Mouse (Mus musculus): ENCODE measurements at regions not wholly inside any gene's neighbourhood (a gene's known extent, or its start where the extent isn't known, plus 50 kb on each side); places are given as distances from the start of the nearest gene placed in this dataset.

DNA sequence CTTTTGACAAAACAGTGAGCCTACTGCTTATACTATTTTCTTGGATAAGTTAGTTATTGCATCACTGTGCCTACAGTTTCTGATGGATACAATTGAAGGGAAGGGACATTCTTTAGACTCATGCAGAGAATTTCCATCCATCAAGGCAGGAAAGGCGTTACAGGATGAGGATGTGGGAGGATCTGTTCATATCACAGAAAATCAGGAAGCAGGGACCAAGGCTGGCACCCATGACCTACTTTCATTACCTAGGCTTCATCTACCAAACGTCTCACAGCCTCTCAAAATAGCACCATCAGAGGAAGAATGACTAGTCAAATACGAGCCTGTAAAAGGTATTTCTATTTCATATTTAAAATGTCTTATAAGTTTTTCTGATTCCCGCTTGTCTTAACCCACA lies 56.4 kb downstream of the Fam181b start:
- no peak for DNase-seq (ENCODE audit: low read depth, low spot score)

DNA sequence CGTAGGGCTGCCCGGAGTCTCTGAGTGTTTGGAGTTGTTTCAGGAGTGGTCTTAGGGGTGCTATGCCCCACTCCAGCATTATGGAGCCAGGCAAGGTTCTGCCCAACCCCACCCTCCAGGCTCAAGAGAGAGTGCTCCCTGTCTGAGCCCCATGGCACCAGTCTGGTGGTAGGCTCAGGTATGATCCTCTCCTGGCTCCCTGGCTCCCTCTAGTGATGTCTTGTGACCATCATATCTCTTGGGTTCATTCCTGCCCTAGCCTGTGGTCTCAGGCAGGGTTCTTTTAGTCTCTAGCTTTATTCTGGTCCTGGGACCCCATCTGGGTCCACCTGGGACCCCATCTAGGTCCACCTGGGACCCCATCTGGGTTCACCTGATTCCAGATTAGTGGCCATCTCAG lies 67.7 kb downstream of the Fam181b start:
- DNase-seq (ENCODE audit: low read depth, low spot score) = no peak

DNA sequence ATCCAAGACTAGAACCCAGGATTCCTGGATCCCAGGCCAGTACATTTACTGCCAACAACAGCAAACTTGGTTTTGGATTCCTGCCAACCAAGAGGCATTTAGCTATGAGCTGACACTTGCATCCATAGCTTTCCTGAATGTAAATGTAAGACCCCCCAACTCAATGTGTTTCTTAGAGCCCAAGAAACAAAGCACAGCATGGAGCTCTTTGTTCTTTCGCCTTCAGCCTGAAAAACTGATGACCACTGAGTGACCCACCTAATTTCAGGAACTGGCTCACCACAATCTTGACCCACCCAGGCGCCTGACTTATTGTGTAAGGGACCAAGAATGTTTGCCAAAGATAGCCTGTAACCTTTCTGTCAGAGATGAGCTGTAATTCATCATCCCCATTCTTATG lies 71.7 kb downstream of the Fam181b start:
- DNase-seq (ENCODE audit: low read depth, low spot score) = peak; percentile 4

DNA sequence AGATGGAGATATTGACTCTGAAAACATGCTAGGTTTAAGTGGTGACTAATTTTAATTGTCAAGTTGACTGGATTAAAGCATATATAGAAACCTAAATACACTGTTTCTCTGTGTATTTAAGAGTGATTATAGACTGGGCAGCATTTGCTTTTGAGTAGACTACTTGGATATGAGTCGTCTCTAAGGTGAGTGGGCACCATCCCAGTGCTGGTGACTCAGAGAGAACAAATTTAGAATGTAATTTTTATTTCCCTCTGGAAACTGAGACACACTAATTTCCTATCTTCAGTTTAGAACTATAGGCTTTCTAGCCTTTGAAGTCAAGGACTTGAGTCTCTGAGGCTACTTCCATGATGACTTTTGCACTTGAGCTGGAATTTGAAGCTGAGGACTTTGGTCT lies 117.4 kb downstream of the Fam181b start:
- peak; percentile 13 for DNase-seq (ENCODE audit: low read depth, low spot score)
